Mouse (Mus musculus): Measurements from ENCODE around the gene Abhd17b. TPM values are rescaled to one million over a fixed set of nuclear protein-coding genes. Genes with fewer than 3 reads are reported as not detected.
A peak's percentile ranks its signal among the peaks of the same experiment; 100 is the strongest.
"Not testable (repeated sequence)": the region's sequence is repeated elsewhere in the genome, so short reads cannot be mapped to it uniquely, and the experiment has no call there.

Abhd17b gene
- total RNA-seq, 4 experiments from 2014 or later: 35.0 to 43.3 (median 37.4) TPM

DNA sequence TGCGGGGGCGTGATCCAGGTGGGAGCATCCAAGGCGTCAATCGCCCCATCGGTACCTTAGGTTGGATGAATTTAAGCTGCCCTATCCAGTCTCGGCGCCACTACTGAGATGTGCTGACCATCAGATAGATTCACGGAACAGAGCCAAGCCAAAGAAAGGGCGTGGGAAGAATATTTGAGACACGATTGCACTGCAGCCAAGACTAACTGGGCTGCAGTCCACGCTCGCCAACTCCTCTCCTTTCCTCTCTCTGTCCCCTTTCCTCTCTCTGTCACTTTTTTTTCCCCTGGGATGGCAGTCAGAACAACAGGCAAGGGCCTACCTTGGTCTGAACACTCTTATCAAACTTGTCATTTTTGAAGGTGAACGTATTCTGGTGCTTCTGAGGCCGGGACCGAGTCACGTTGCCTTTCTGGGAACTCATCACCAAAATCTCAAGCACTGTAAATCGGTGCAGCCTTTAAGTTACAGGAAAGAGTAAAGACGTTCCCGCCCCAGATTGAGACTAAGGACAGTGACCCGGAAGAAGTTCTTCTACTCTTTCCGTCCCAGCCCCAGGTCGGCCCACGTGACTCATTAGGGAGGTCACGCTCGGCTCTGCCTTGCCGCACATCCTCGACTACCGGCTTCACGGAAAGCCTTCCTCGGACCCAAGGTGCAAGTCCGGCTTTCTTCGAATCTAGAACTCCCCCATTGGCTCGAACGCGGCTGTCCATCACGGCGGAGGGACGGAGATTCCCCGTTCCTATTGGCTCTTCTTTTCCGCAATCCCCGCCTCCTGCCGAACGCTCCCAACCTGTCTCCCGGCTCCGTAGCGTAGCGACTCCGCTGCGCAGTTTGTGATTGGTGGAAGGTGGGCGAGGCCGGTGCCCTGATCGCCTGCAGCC lies 457 bp upstream of the Abhd17b start, which contains the start of gene 1110059E24Rik:
TSS of gene 1110059E24Rik (minus strand) at position 692 of the 887 bp plus-strand sequence.
- peak; percentile 91 to 96 for DNase-seq (ENCODE audit: low spot score in 2 of 2)

DNA sequence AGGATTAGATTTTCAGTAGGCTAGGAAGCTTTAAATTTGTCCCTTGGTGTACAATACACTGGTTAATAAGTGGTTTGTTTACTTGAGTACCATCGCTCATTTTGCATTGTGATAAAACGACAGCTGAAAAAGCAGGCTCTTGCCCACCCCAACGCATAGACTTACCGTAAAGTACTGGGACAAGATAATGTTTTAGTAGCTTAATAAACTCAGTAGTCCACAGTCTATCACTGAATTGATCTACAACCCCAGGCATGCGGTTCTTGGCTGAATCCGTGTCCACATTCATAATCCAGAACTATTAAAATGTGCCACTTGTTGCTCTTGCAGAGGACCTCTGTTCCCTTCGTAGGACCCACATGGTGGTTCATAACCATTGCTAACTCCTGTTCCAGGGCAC lies 1.8 kb downstream of the Abhd17b start:
- DNase-seq (ENCODE audit: low spot score in 2 of 2): no peak

DNA sequence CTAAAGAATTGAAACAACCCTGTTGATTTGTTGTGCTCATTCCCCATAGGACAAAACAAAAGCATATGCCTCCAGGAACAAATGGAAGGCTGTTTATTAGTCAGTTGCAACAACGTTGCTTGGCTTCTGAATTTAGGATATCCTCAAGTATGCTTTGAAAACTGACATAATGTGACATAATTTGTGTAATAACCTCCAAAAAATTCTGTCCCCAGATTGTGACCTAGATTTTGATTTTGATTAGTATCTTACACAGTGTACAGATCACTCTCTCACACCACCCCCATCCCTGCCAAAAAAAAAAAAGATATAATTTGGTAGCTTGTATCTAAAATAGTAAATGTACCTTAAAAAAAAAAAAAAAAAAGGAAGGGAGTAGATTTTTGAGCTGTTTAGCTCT lies 7.7 kb downstream of the Abhd17b start:
- DNase-seq (ENCODE audit: low spot score in 2 of 2): no peak

DNA sequence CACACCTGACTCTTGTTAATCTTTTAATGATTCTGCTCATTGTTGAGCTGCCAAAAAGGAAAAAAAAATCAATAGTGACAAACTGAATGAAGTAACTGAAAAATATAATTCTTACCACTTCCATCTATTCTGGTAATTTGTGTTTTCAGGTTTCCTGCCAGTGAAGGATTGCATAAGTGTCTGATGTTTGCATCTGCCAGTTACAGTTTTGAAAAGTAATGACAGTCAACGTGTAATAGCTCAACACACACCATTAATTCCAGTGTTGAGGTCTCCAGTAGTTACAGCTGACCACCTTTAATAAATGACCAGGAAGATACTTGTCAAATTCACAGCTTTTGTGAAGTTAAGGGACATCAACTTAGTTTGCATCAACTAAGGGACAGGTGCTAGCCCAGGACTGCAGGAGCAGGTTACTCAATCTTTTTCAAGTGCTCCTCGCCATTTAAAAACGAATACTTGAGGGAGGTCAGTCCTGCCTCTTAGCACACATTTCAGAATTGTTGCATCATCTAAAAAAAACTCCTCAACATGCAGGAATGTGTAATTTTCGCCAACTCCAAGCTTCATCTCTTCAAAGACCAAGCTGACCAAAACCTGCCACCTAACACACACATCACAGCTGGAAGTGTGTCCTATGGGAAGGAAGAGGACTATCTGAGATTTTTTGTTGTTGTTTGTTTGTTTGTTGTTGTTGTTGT lies 10.9 kb downstream of the Abhd17b start:
- DNase-seq (ENCODE audit: low spot score in 2 of 2): no peak

DNA sequence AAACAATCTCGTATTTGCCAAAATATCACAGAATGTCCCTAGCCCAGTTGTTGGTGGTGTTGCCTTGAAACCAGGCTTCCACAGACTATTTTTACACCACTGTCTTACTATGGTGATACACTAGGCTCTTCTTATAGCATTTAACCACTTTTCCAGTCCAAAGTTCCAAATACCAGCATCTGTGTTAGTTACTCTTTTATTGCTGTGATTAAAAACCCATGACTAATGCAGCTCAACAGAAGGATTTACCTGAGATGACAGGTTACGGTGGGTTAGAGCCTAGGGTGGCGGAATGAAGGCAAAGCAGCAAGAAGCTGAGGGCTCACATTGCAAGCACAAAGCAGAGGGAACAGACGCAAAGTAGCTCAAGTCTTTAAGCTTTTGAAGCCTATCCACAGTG lies 16.7 kb downstream of the Abhd17b start:
- no peak for DNase-seq (ENCODE audit: low spot score in 2 of 2)

DNA sequence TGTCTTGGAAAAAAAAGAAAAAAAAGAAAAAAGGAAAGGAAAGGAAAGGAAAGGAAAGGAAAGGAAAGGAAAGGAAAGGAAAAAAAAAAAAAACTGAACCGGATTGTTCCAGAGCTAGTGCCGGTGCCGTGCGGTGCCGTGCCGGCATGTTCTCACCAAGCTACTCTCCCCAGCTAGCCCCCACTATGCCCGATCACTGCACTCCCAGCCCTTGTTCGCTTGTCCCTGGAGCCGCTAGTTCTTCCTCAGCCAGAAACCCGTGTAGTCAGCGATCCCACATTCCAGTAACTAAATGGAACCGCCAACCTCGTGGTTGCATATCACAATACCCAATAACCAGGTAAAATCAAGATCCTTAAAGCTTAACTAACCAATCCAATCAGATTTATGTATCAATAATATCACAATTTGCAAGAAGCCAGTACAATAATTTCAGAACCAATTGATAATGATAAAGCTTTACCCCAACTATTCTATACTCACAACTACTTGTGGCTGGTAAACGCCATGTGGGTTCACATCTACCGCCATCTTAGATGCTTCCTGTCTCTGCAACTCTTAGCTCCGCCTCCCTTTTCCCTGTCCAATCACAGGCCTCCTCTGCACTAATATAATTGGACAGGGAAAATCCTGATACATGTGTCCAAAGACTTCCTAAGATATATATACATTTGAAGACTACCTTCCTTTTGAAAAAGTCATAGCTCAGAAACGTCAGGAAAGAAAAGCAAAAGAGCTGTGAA lies 21.5 kb downstream of the Abhd17b start:
- no peak for DNase-seq (ENCODE audit: low spot score in 2 of 2)

DNA sequence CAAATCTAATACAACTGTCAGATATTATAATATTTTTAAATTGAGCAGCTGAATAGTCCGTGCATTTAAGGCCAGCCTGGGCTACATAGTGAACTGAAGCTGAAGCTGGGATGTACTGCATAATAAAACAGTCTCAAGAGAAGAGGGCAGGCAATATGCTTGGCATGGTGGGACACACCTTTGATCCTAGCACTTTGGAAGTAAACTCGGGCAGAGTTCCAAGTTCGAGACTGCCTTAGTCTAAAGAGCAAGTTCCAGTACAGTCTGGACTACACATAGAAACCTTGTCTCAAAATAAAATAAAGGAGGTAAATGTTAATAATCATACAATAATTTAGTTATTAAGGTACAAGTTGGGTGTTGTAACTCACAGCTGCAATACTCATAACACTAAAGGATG lies 27.1 kb downstream of the Abhd17b start:
- DNase-seq (ENCODE audit: low spot score in 2 of 2): no peak

DNA sequence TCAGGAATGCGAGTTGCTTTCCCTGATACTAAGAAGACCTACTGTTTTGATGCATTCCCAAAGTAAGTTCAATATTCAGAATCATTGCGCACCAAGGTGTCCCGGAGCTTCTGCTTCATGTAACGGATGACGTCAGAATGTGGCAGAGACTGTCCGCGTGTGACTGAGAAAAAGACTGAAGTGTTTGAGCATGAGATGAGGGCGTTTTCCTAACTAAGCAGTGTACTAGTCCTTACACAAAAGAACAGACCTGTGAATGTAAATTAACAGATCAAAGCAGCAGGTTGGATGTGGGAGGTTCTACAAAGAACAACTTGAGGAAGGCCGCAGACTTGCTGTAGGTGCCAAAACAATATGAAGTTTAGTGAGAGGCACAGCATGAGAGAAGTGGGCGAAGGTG lies 28.0 kb downstream of the Abhd17b start:
- DNase-seq (ENCODE audit: low spot score in 2 of 2): no peak

DNA sequence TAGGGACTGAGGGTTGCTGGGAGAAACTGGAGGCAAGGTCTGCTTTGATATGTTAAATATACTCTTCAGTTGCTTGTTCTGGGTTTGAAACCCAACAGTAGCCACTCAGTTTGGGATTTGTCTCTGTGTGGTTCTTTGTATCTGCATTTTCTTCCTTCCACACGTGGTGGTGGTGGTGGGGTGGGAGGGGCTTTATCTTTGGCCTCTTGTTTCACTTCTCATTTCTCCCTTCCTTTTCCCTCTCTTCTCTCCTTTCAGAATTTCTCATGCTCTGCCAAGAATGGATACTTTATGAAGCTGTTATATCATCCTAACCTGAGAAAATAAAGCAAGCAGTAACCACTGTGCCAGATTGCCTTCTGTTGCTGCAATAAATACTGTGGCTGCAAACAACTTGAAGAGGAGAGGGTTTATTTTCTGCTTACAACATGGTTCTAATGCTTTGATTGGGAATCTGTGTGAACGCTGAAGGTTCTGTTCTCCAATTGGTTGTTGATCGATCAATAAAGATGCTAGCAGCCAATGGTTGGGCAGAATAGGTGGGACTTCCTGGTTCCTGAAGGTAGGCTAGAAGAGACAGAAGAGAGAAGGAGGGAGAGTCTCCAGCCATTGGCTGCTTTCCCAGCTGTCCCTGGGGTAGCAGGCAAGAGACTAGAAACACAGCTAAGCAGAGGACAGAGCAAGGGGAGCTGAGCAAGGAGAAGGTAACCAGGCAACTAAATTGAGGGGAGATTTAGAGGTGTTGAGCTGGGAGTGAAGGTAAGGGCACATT lies 60.5 kb downstream of the Abhd17b start:
- no peak for DNase-seq (ENCODE audit: low spot score in 2 of 2)

DNA sequence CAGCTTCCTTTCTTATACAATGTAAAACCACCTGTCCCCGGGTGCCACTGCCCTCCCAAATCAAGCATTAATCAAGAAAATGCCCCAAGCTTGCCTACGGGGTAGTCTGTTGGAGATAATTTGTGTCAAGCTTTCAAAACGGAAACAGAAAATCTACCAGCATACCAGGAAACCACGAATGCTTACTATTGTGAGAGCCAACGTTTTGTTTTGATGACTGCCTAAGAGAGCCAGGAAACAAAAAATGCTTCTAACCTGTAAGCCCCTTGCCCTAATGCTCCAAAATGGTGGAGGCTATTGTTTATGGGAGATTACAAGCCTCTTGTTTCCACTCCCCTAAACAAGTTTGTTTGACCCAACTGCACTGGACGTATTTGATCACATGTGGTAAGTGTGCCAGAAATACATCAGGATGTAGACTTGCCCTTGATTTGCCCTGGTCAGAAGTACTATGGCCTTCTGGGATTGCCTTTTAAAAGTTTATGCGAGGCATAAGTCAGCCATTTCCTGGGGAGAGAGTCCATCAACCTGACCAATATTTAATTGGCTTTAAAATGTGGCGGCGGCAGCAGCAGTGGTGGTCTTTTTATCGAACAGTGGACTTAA lies 61.4 kb downstream of the Abhd17b start:
- DNase-seq (ENCODE audit: low spot score in 2 of 2): no peak

DNA sequence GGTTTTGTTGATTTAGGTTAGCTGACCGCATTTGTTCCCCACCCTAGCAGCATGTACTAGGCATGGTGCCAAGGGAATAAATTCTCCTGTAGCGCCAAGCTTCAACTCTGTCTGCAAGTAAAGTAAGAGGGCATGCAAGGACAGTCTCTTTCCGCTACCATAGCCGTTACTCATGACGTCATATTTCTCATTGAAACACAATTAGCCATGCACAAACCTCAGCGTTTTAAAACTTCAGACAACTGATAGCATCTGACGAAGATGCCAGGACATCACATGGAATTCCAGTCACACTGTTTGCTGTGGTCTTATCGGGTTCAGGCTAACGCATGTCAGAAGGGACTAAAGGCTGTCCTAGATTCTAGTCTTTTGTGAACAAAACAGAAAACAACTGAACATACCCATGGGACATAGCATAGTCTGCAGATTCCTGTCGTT lies 62.0 kb downstream of the Abhd17b start:
- DNase-seq (ENCODE audit: low spot score in 2 of 2): no peak

DNA sequence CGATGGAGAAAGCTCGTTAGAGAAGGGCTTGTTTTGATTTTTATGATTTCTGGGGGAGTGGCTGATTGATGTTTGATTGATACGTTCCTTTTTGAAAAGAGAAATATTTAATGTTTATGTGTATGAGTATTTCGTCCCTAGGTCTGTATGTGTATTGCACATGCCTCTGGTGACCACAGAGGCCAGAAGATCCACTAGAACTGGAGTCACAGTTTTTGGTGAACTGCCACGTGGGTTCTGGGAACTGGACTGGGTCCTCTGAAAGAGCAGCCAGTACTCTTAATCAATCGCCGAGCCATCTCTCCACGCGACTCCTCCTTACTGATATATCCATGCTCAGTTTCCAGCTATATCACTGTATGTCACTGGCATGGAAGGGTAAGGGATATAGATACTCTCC lies 62.5 kb downstream of the Abhd17b start:
- DNase-seq (ENCODE audit: low spot score in 2 of 2): no peak

DNA sequence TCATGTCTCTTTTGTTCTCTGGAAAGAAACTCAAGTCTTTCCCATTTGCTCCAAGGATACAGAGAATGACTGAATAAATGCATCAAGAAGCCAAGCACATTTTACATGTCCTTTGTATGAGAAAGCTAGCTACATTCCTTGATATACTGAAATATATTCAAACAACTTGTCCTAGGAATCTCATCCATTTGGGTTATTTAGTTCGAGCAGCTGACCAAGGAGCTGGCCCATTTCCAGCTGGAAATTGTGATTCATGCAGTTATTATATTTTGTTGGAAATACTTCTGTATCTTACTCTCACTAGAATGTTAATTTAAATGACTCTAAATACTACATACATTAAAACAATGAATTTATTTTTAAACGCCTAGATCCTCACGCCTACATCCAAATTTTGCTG lies 63.5 kb downstream of the Abhd17b start:
- no peak for DNase-seq (ENCODE audit: low spot score in 2 of 2)

DNA sequence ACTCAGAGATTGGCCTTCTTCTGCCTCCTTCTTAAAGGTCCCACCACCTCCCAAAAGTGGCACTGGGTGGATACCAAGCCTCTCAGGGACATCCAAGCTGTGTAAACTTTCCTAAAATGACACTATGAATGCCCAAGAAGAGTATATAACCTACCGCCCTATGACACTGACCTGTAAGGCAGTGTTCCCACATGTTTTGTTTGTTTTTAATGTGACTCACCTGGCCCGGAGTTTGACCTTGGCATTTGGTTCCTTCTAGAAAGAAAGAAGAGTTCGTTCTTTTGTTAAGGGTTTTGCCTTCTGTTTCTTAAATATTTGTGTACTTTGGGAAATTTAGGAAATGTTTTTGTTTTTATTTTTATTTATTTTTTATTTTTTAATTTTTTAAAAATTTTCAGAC lies 66.2 kb downstream of the Abhd17b start:
- DNase-seq (ENCODE audit: low spot score in 2 of 2): no peak

DNA sequence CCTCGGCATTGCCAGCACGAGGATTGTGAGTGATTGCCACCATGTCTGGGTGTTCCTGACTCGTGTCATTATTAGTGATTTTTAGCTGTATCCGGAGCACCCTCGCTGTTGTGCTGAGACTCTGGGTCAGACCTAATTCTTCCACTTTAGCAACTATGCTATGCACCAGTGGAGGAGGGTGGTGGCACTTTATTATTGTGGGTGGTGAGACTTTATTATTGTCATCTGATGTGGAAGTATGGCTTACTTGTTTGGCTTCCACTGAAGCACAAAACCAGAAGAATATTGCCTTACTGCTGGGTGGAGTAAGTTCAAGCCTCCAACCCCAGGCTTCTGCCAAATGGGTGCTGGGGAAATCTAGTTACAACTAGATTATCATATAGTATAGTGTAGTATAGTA lies 68.0 kb downstream of the Abhd17b start:
- DNase-seq (ENCODE audit: low spot score in 2 of 2): no peak

DNA sequence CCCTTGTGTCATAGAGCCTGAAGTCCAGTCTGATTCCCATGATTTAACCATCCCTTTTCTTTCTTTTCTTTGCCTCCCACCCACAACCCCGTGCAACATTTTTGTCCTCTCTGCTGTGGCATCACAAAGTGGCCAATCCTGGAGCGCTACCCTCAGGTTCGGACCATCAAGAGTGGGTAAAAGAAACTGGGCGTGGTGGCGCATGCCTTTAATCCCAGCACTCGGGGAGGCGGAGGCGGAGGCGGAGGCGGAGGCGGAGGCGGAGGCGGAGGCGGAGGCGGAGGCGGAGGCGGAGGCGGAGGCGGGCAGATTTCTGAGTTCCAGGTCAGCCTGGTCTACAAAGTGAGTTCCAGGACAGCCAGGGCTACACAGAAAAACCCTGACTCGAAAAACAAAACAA lies 70.3 kb downstream of the Abhd17b start:
- DNase-seq (ENCODE audit: low spot score in 2 of 2): not testable (repeated sequence)

DNA sequence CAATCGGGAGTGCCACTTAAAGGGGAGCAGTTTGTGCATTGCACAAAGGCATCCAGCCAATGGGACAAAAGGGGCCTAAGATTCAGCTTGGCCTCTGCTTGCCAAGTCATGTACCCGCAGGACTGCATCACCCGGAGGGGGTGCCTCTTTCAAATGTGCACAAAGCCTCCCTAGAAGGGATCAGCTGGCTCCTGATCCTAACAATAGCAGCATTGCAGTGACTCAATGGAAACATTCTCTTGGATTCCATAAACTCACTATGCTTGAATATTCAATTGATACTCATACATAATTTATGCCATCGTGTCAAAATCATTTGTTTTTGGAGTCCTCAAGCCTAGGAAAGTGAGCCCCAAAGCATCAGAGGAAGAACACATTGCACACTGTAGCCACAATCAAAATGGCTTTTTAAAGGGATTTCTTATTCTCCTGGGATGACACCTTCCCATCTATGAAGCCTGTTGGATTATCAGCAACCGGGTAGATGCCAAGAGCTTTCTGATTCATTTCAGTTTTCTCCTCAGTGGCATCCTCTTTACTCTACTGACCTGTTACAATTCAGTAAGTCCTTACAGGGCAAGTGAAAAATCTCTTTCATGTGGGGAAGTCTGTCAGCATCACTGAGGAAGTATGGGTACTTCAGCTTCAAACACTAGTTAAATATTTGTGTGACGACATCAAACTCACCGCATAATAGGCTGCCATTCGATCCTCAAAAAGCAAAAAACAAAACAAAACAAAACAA lies 71.1 kb downstream of the Abhd17b start:
- peak in 1 of 2 experiments; percentile 84 for DNase-seq (ENCODE audit: low spot score in 2 of 2)

DNA sequence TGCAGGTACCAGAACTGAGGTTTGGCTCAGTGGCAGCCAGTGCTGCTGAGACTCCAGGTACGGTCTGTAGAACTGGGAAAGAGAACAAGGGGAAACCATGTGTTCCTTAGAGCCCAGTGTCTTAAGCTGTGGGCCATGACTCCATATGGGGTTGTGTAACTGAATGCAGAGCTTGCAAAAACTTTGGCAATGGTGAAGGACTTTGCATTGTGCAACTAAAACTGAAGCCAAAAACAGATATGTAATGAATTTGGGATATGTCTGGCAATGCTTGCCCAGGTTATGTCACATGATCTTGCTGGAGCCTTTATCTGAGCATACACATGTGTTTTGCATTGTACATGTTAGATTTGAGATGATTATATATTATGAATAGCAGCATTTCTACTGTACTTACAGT lies 72.2 kb downstream of the Abhd17b start:
- DNase-seq (ENCODE audit: low spot score in 2 of 2): no peak

DNA sequence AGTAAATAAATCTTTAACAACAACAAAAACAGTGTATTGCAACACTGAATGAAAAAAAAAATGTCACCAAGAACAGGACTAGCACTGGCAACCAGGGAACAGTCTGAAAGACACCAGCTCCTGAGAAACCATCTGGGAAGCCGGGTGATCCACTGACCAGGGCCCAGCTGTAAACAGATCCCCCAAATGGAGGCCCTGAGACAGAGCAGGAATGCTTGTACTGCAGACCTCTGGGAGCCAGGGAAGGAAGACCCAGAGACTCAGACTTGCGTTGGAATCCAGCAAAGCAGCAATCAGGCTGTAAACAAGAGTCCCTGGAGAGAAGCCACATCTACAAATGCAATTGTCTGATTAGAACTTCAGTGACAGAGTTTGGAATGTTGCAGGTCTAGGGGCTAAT lies 74.1 kb downstream of the Abhd17b start:
- DNase-seq (ENCODE audit: low spot score in 2 of 2): no peak

DNA sequence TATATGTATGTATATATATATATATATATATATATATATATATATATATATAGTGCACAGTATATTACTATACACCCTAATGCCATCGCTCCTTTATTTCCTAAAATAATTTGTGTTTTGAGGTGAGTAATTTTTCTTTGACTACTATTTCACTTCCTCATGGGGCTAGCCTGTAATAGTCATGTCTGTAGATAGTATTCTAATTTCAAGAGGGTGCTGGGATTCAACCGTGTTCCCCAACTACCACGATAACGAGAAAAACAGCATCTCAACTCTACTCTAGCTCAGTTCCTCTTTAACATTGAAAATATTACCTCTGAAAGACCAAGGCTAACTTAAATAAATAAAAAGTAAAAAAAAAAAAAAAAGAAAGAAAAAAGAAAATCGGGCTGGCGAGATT lies 75.4 kb downstream of the Abhd17b start:
- DNase-seq (ENCODE audit: low spot score in 2 of 2): no peak
